Mouse (Mus musculus) natural killer cell, adult 2 months (primary cell): Measurements from ENCODE around the gene Rer1.
A peak's percentile ranks its signal among the peaks of the same experiment; 100 is the strongest.

Experiments
- DNase-seq, 2 experiments: peaks; one replicate each; pipeline ENCODE4 v3.0.0; 2022; ENCODE audit warnings: low spot score in 2 of 2

Gene Rer1

GRCm38 (mm10) chr4:155086108-155087024 is at the start of gene Rer1, which contains the start of gene Morn1:
Gene Rer1, minus strand, starts transcription at chr4:155086382.
Gene Morn1, plus strand, starts transcription at chr4:155086577.
- DNase-seq: peak; percentile 99 to 100

GRCm38 (mm10) chr4:155134686-155135172 is 48.5 kb upstream of the Rer1 start:
- DNase-seq: no peak

- no peak for DNase-seq
Observed at GRCm38 (mm10) chr4:155133658-155134417, 47.7 kb upstream of the Rer1 start.

- no peak for DNase-seq
Observed at GRCm38 (mm10) chr4:155133188-155133587, 47.0 kb upstream of the Rer1 start.

- DNase-seq: no peak
Observed at GRCm38 (mm10) chr4:155130616-155131015, 44.4 kb upstream of the Rer1 start.

- DNase-seq: no peak
Observed at GRCm38 (mm10) chr4:155129996-155130395, 43.8 kb upstream of the Rer1 start.

GRCm38 (mm10) chr4:155129132-155129917 is 43.1 kb upstream of the Rer1 start:
- peak; percentile 28 to 51 for DNase-seq

GRCm38 (mm10) chr4:155128411-155128810 is 42.2 kb upstream of the Rer1 start:
- no peak for DNase-seq

GRCm38 (mm10) chr4:155126602-155127372 is 40.6 kb upstream of the Rer1 start:
- DNase-seq: peak; percentile 25 to 26

GRCm38 (mm10) chr4:155126194-155126593 is 40.0 kb upstream of the Rer1 start:
- no peak for DNase-seq

- no peak for DNase-seq
Observed at GRCm38 (mm10) chr4:155125310-155125709, 39.1 kb upstream of the Rer1 start.

GRCm38 (mm10) chr4:155123868-155124534 is 37.8 kb upstream of the Rer1 start:
- no peak for DNase-seq

- no peak for DNase-seq
Observed at GRCm38 (mm10) chr4:155122444-155123040, 36.4 kb upstream of the Rer1 start.

GRCm38 (mm10) chr4:155121915-155122443 is 35.8 kb upstream of the Rer1 start:
- no peak for DNase-seq

GRCm38 (mm10) chr4:155121222-155121621 is 35.0 kb upstream of the Rer1 start:
- no peak for DNase-seq

GRCm38 (mm10) chr4:155120583-155120982 is 34.4 kb upstream of the Rer1 start:
- no peak for DNase-seq

- DNase-seq: no peak
Observed at GRCm38 (mm10) chr4:155120038-155120437, 33.9 kb upstream of the Rer1 start.

GRCm38 (mm10) chr4:155118278-155118677 is 32.1 kb upstream of the Rer1 start:
- DNase-seq: no peak

- no peak for DNase-seq
Observed at GRCm38 (mm10) chr4:155117396-155117978, 31.3 kb upstream of the Rer1 start.
